Mouse (Mus musculus) liver, embryonic 13.5 days (tissue): Measurements from ENCODE around the gene Mpp6. TPM values are rescaled to one million over a fixed set of nuclear protein-coding genes. Genes with fewer than 3 reads are reported as not detected.

Source experiments
- ATAC-seq: fragments of 200-750 bp; cut with Nextera tagmentation; 2 replicates; pipeline ENCODE4 v1.8.0; 2017; ENCODE audit warnings: low read depth, mild to moderate bottlenecking, moderate number of reproducible peaks, moderate library complexity
- DNase-seq: peaks from one replicate; pipeline ENCODE4 v3.0.0; 2022
- H3K27ac ChIP-seq: fragments of 300-500 bp; sonication (generic); 2 replicates; pipeline ENCODE4 v1.5.1; 2015; ENCODE audit warnings: moderate library complexity, mild to moderate bottlenecking, inconsistent platforms
- H3K27me3 ChIP-seq: fragments of 300-500 bp; sonication (generic); 2 replicates; pipeline ENCODE4 v1.6.1; 2015; ENCODE audit warnings: mild to moderate bottlenecking, inconsistent platforms
- H3K36me3 ChIP-seq: fragments of 300-500 bp; sonication (generic); 2 replicates; pipeline ENCODE4 v1.6.1; 2015; ENCODE audit warnings: mild to moderate bottlenecking, inconsistent platforms
- H3K4me1 ChIP-seq: fragments of 300-500 bp; sonication (generic); replicated peaks from 2 replicates; pipeline ENCODE4 v1.6.1; 2015; ENCODE audit warnings: inconsistent platforms
- H3K4me2 ChIP-seq: fragments of 300-500 bp; sonication (generic); 2 replicates; pipeline ENCODE4 v1.6.1; 2015; ENCODE audit warnings: inconsistent platforms, mild to moderate bottlenecking, moderate library complexity
- H3K4me3 ChIP-seq: fragments of 300-500 bp; sonication (generic); replicated peaks from 2 replicates; pipeline ENCODE4 v1.5.1; 2015; ENCODE audit warnings: mild to moderate bottlenecking, inconsistent platforms
- H3K9ac ChIP-seq: fragments of 300-500 bp; sonication (generic); 2 replicates; pipeline ENCODE4 v1.6.1; 2015; ENCODE audit warnings: mild to moderate bottlenecking, inconsistent platforms
- H3K9me3 ChIP-seq: fragments of 300-500 bp; sonication (generic); replicated peaks from 2 replicates; pipeline ENCODE4 v1.6.1; 2016; ENCODE audit warnings: inconsistent platforms
- WGBS: fragments of 180-500 bp; shearing (Covaris S2); methylation state at CpG from one replicate; pipeline ENCODE4 v1.1.7; 2015; ENCODE audit not compliant: insufficient replicate concordance; 5-methylcytosine and 5-hydroxymethylcytosine counted together
- polyA plus RNA-seq: library from polyadenylated mRNA; unstranded; fragments of >200 nt; fragmentation: Nextera tagmentation; extraction: Ambion mirVana; gene quantifications from 2 replicates; pipeline ENCODE4 v1.2.1, GENCODE M21; 2015

Gene Mpp6
- polyA plus RNA-seq, 1 experiment from 2014 or later, result 43.1 TPM

- Histone ChIP-seq H3K9me3 (no peaks in the 10 kb centered on the region), H3K4me2 (peak overlapping the region; percentile 84), H3K27ac (peak overlapping the region; percentile 77), H3K36me3 (no peaks in the 10 kb centered on the region), H3K4me3 (peak overlapping the region; percentile 79), H3K9ac (peak overlapping the region; percentile 83), H3K4me1 (peaks cover 26% of the 10 kb centered on the region), H3K27me3 (peaks cover 32% of the 10 kb centered on the region)
- DNase-seq, result peak; percentile 32
- WGBS, result under 1% methylated on average over 70 of the region's 72 CpGs
- peak; percentile 66 for ATAC-seq
Observed at GRCm38 (mm10) chr6:50110379-50110941, 419 bp downstream of the Mpp6 start.

- peak overlapping the region; percentile 77; the same call in 1 of the 2 replicates for H3K27ac ChIP-seq
- ATAC-seq, result no peak
- H3K9me3 ChIP-seq, result no peaks in the 10 kb centered on the region
- no peak for DNase-seq
- H3K36me3 ChIP-seq, result no peaks in the 10 kb centered on the region
- peak overlapping the region; percentile 83 for H3K9ac ChIP-seq
- H3K27me3 ChIP-seq, result peaks cover 28% of the 10 kb centered on the region
- H3K4me1 ChIP-seq, result peaks cover 32% of the 10 kb centered on the region
- peak overlapping the region; percentile 79 for H3K4me3 ChIP-seq
- peak overlapping the region; percentile 84 for H3K4me2 ChIP-seq
- WGBS, result 4% methylated on average over 6 of the region's 6 CpGs
Observed at GRCm38 (mm10) chr6:50111111-50111655, 1.1 kb downstream of the Mpp6 start.

- peak; percentile 56 for ATAC-seq
- WGBS, result 2% methylated on average over 8 of the region's 8 CpGs
- H3K4me1 ChIP-seq, result peaks cover 32% of the 10 kb centered on the region
- peak; percentile 70 for DNase-seq
- H3K9ac ChIP-seq, result no peak overlapping the region
- no peaks in the 10 kb centered on the region for H3K9me3 ChIP-seq
- H3K4me2 ChIP-seq, result peak overlapping the region; percentile 33
- H3K4me3 ChIP-seq, result 0 out of 2 replicates have a peak overlapping the region, but pooled peaks have one; percentile 26
- H3K36me3 ChIP-seq, result no peaks in the 10 kb centered on the region
- peaks cover 25% of the 10 kb centered on the region for H3K27me3 ChIP-seq
- H3K27ac ChIP-seq, result no peak overlapping the region
Observed at GRCm38 (mm10) chr6:50112775-50113174, 2.7 kb downstream of the Mpp6 start.

GRCm38 (mm10) chr6:50114280-50114679 lies 4.2 kb downstream of the Mpp6 start:
- Histone ChIP-seq H3K9ac (no peak overlapping the region), H3K9me3 (no peaks in the 10 kb centered on the region), H3K4me2 (no peak overlapping the region), H3K4me3 (no peak overlapping the region), H3K36me3 (no peaks in the 10 kb centered on the region), H3K4me1 (peaks cover 32% of the 10 kb centered on the region), H3K27ac (no peak overlapping the region), H3K27me3 (peaks cover 10% of the 10 kb centered on the region)
- ATAC-seq (no peak), DNase-seq (no peak)
- 46% methylated on average over 6 of the region's 6 CpGs for WGBS

GRCm38 (mm10) chr6:50120931-50121330 lies 10.9 kb downstream of the Mpp6 start:
- Histone ChIP-seq H3K9ac (no peak overlapping the region), H3K36me3 (peaks cover 15% of the 10 kb centered on the region), H3K27me3 (no peaks in the 10 kb centered on the region), H3K4me2 (no peak overlapping the region), H3K27ac (no peak overlapping the region), H3K4me1 (peaks cover 4% of the 10 kb centered on the region), H3K4me3 (no peak overlapping the region), H3K9me3 (no peaks in the 10 kb centered on the region; the same call in 1 of the 2 replicates)
- no peak for DNase-seq
- ATAC-seq, result no peak
- 62% methylated on average over 1 of the region's 1 CpGs for WGBS

- Histone ChIP-seq H3K9me3 (no peaks in the 10 kb centered on the region; the same call in 1 of the 2 replicates), H3K9ac (no peak overlapping the region), H3K4me1 (0 out of 2 replicates have a peak, but pooled peaks cover 2% of the 10 kb centered on the region), H3K27me3 (no peaks in the 10 kb centered on the region), H3K36me3 (peaks cover 27% of the 10 kb centered on the region), H3K27ac (no peak overlapping the region), H3K4me3 (no peak overlapping the region), H3K4me2 (no peak overlapping the region)
- 84% methylated on average over 4 of the region's 4 CpGs for WGBS
- DNase-seq (no peak), ATAC-seq (no peak)
Observed at GRCm38 (mm10) chr6:50122835-50123234, 12.8 kb downstream of the Mpp6 start.

- DNase-seq (no peak), ATAC-seq (no peak)
- Histone ChIP-seq H3K9me3 (no peaks in the 10 kb centered on the region; the same call in 1 of the 2 replicates), H3K4me2 (no peak overlapping the region), H3K27me3 (no peaks in the 10 kb centered on the region), H3K4me3 (no peak overlapping the region), H3K27ac (no peak overlapping the region), H3K9ac (no peak overlapping the region), H3K36me3 (peaks cover 30% of the 10 kb centered on the region), H3K4me1 (0 out of 2 replicates have a peak, but pooled peaks cover 2% of the 10 kb centered on the region)
- WGBS, result 68% methylated on average over 2 of the region's 2 CpGs
Observed at GRCm38 (mm10) chr6:50124197-50124596, 14.2 kb downstream of the Mpp6 start.

GRCm38 (mm10) chr6:50126331-50126730 lies 16.3 kb downstream of the Mpp6 start:
- Histone ChIP-seq H3K27me3 (no peaks in the 10 kb centered on the region), H3K9me3 (no peaks in the 10 kb centered on the region; the same call in 1 of the 2 replicates), H3K4me2 (no peak overlapping the region), H3K4me3 (no peak overlapping the region), H3K4me1 (no peaks in the 10 kb centered on the region), H3K9ac (no peak overlapping the region), H3K27ac (no peak overlapping the region), H3K36me3 (peaks cover 34% of the 10 kb centered on the region)
- DNase-seq, result no peak
- no peak for ATAC-seq
- 79% methylated on average over 2 of the region's 2 CpGs for WGBS

GRCm38 (mm10) chr6:50127536-50127935 lies 17.5 kb downstream of the Mpp6 start:
- H3K9ac ChIP-seq, result no peak overlapping the region
- H3K27me3 ChIP-seq, result no peaks in the 10 kb centered on the region
- H3K4me2 ChIP-seq, result no peak overlapping the region
- no peak for DNase-seq
- H3K4me3 ChIP-seq, result no peak overlapping the region
- H3K9me3 ChIP-seq, result no peaks in the 10 kb centered on the region; the same call in 1 of the 2 replicates
- H3K36me3 ChIP-seq, result peaks cover 34% of the 10 kb centered on the region
- no peak overlapping the region for H3K27ac ChIP-seq
- ATAC-seq, result no peak
- WGBS, result 84% methylated on average over 6 of the region's 6 CpGs
- no peaks in the 10 kb centered on the region for H3K4me1 ChIP-seq

- 72% methylated on average over 3 of the region's 3 CpGs for WGBS
- no peaks in the 10 kb centered on the region for H3K9me3 ChIP-seq
- ATAC-seq (no peak), DNase-seq (no peak)
- no peaks in the 10 kb centered on the region for H3K36me3 ChIP-seq
- no peak overlapping the region for H3K9ac ChIP-seq
- H3K27ac ChIP-seq, result no peak overlapping the region
- H3K4me2 ChIP-seq, result no peak overlapping the region
- H3K4me3 ChIP-seq, result no peak overlapping the region
- H3K4me1 ChIP-seq, result 0 out of 2 replicates have a peak, but pooled peaks cover 10% of the 10 kb centered on the region
- H3K27me3 ChIP-seq, result no peaks in the 10 kb centered on the region
Observed at GRCm38 (mm10) chr6:50137651-50138050, 27.6 kb downstream of the Mpp6 start.

GRCm38 (mm10) chr6:50139526-50139925 lies 29.5 kb downstream of the Mpp6 start:
- Histone ChIP-seq H3K27ac (no peak overlapping the region), H3K4me1 (0 out of 2 replicates have a peak, but pooled peaks cover 6% of the 10 kb centered on the region), H3K9me3 (no peaks in the 10 kb centered on the region), H3K9ac (no peak overlapping the region), H3K27me3 (no peaks in the 10 kb centered on the region), H3K4me3 (no peak overlapping the region), H3K4me2 (no peak overlapping the region), H3K36me3 (no peaks in the 10 kb centered on the region)
- ATAC-seq (no peak), DNase-seq (no peak)
- whole genome bisulfite sequencing, result 65% methylated on average over 3 of the region's 3 CpGs

GRCm38 (mm10) chr6:50146158-50146557 lies 36.1 kb downstream of the Mpp6 start:
- DNase-seq (no peak), ATAC-seq (no peak)
- Histone ChIP-seq H3K27ac (no peak overlapping the region), H3K9ac (no peak overlapping the region), H3K4me3 (no peak overlapping the region), H3K4me1 (no peaks in the 10 kb centered on the region), H3K27me3 (no peaks in the 10 kb centered on the region), H3K9me3 (no peaks in the 10 kb centered on the region), H3K4me2 (no peak overlapping the region), H3K36me3 (peaks cover 10% of the 10 kb centered on the region; the same call in 1 of the 2 replicates)
